Mouse (Mus musculus) urinary bladder, postnatal 25 days (tissue): ENCODE measurements around the gene Prr27.

Experiments
- DNase-seq: peaks from one replicate; pipeline ENCODE4 v3.0.0; 2022; ENCODE audit warnings: low spot score

Prr27 gene

GRCm38 (mm10) chr5:87825386-87825785 lies at the start of gene Prr27:
Gene Prr27 (plus strand): TSS chr5:87825686.
- DNase-seq: no peak

GRCm38 (mm10) chr5:87782731-87783130 lies 42.8 kb upstream of the Prr27 start:
- no peak for DNase-seq

- DNase-seq: no peak
These were observed 17.7 kb upstream of the Prr27 start, which contains the start of gene Csn1s2b for GRCm38 (mm10) chr5:87807782-87808181. Gene Csn1s2b (plus strand): TSS chr5:87808082.

- DNase-seq: no peak
These were observed 16.2 kb upstream of the Prr27 start for GRCm38 (mm10) chr5:87809253-87809652.

DNA sequence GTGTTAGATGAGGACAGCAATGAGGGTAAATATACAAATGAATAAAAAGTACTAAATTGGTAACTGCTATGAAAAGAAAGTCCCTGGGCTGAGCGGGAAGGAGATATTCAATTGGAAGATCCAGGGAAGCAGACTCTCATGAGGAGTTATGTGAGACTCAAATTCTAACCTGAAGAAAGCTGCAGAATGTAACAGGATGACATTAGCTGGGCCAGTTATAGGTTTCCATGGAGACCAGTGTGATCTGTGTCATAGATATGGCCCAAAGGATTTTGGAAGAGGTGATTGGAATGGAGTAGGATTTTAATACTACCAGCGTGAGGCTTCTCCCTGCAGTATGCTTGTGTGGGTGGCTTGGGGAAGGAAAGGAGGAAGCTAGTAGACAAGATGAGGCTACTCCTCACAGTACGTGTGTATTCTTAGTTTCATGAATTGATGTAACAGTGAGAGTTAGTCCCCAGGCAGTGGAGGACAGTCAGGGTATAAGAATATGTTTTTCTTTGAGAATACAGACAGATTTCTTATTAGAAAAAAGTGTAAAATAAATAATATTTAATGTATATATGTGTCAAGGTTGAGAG lies 29.7 kb downstream of the Prr27 start:
- no peak for DNase-seq

- no peak for DNase-seq
These were observed 44.6 kb downstream of the Prr27 start for GRCm38 (mm10) chr5:87870084-87870483.

DNA sequence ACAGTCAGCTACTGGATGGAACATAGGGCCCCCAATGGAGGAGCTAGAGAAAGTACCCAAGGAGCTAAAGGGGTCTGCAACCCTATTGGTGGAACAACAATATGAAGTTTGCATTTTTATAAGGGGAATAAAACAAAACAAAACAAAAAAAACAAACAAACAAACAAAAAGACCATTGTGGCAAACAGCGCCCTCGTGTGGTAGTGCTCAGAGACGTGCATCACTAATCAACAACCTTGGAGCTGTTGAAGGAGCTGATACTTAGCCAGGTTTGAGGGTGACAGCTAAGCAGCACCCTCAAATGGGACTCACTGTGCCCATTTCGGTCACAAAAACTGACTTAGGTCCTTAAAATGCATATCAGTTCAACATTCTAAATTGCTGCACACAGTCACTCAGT lies 45.9 kb downstream of the Prr27 start:
- DNase-seq: no peak

- DNase-seq: no peak
These were observed 59.2 kb downstream of the Prr27 start, which contains the start of gene Odam for GRCm38 (mm10) chr5:87884729-87885128. Gene Odam (plus strand): TSS chr5:87885029.
